Mouse (Mus musculus) right cerebral cortex, postnatal 14 days (tissue): ENCODE measurements around the gene Cftr.

Experiments used
- DNase-seq: peaks from one replicate; pipeline ENCODE4 v3.0.0; 2022

Gene Cftr

DNA sequence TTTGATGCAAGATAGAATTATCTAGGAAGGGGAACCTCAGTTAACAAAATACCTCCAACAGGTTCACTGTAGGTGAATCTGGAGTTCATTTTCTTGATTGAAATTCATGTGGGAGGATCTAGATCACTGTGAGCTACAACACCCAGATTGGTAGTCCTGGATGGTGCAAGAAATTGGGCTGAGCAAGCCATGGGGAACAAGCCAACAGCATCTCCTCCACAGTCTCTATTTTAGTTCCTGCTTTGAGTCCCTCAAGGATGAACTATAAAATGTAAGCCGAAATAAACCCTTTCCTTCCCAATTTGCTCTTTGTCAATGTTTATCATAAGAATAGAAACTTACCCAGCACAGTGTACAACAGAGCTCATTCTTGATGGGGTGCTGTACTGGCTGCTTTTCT, 152.5 kb downstream of the Cftr start:
- no peak for DNase-seq

DNA sequence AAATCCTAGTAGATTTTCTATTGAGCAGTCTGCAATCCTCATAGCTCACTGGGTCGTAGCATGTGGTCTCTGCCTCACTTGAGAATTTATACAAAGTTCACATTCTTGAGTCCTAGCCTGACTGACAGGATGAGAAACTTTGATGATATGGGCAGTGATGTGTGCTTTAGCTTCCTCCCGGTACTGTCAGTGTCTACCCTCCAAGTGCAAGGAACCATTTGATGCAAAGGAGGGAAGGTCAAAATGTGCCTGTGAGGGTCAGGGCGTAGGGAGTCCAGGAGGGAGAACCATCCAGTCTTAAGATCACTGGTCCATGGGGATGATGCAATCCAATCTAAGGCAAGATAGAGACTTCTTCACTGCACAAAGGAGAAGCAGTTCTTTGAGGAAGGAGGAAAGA, 164.9 kb downstream of the Cftr start:
- no peak for DNase-seq

DNA sequence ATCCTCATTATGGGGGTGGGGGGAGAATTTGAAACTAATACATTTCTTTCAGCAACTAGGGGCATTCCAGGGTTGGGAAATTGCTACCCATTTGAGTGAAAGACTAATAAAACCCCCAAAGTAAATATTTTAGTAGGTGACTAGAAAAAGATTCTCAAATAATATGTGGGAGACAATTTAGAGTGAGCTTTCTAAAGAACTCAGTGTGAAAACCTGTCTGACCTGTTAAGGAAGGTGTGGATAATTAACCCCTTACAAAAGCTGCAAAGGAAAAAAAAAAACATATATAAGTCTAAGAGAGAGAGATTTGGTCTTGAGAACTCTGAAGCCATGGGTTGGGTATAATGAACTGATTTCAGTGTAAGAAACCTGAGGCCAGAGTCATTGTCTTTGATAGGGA, 167.8 kb downstream of the Cftr start:
- DNase-seq: no peak

DNA sequence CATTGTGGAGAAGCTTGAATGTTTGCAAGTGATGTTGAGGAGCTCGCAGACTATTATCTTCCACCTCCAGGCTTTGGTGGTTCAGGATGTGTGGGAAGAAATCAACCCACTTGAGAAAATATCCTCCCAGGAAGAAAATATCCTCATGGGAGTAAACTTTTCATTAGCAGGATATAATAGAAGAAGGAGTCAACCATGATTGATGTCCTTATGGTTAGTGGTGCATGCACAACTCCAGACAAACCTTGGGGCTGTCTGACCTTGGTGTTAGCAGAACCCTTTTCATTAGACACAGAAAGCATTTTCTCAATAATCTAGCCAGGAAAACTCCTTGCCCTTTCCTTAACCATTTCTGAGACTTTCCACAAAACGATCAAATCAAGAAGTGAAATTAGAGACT, 173.8 kb downstream of the Cftr start:
- DNase-seq: no peak

DNA sequence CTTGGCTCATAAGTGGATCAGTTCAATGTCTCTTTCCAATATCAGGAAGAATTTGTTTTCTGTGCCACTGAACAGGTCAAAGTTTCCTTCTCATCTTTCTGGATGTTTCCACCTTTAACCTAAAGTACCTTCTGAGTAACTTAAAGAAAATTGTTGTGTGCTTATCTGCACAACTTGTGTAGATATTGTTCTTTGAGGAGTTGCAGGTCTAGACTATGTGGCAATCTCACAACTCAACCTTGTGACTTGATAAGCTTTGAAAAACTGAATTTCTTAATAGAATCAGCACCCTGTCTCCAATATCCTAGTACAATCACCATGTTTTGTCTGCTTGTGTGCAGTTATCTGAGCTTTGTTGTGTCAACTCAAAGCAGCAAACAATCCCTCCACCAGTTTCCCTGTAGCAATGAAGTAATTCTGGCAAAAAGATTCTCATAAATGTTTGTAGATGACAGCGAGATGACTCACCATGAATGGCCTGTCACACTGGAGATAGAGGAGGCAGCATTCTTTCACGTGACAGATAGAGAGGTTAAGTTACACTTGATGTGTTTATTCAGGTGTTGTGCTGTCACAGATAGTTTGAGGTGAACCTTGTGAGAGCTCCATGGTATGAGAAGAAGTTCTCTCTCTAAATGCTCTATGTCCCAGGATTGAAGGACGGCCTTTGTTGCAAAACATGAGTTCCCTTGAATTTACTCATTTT, 178.8 kb downstream of the Cftr start:
- DNase-seq: no peak

DNA sequence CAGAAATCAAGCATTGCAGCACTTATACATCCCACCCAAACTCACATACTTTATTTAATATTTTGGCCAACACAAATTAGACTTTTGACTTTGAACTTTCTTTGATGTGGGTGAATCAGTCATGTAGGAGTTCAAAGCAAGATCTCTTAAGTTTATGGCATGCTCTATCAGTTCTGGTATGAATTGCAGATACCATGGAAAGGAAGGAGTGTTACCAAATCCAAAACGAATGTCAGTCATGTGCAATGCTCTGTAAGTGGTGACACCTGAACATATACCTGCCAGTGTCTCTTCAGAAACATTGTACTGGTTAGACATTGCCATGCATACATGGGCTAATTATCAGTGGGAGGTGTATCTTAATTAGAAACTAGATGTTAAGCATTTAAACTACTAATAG, 189.7 kb downstream of the Cftr start:
- DNase-seq: no peak

DNA sequence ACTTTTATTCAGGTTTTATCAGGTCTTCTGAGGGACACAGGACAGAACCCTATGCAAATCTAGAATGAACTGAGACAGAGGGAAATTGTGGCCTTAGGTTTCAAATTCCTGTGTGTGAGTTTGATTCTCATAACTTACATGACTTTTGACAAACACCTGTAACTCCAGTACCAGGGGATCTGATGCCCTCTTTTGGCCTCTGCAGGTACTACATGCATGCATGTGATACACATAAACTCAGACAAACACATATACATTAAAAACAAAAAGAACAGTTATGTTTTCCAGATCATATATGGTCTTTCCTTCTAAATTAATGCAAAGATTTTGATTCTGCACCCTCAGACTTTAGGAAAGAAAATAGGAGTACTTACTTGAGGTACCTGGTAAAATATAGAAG, 190.5 kb downstream of the Cftr start:
- DNase-seq: no peak

DNA sequence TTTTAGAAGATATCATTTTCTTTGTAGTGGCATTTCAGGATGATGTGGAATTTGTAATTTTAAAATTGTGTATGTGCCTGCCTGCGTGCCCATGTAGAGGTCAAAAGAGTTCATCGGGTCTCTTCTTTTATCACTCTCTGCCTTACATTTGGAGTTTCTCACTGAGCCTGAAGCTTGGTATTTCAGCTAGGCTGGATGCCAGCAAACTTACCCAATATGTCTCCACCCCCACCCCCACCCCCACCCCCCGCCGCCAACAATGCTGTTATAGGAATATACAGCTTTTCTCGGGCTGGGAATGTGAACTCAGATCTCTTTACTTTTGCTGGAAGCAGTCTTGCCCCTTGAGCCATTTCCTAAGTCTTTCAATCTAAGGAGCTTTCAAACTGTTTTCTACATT, 191.7 kb downstream of the Cftr start:
- no peak for DNase-seq

DNA sequence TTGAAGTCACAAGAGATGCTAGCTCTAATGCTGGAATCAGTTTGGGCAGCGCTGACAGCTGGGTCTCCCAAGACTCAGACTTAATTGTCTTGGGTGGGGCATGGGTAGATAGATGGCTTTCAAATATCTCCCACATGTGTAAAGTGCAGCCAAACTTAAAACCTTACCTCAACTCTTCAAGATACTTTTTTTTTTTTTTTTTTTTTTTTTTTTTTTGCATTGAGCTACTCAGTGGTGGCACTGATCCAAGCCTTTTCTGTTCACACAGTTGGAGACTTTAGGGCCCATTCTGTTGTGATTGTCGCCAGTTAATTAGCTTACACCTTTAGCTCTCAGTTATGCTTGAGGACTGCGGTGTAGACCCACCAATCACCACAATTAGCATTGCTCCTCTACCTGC, 198.6 kb downstream of the Cftr start:
- no peak for DNase-seq

DNA sequence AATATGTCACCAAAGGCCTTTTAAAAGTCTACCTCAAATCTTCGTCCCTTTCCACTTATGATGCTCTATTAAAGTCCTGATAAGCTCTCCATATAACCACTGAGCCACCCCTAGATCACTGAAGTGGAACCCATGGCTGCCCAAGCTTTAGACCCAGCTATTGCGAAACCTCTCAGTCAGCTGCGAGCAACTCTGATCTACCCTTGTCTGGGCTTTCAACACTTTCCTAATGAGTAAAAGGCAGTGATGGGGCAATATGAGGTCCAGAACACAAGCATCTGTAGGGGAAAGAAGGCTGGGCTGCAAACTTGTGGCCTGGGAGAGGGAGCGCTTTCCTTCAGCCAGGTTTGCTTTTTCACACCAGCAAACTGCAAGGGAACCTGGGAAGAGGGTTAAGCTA, 199.2 kb downstream of the Cftr start:
- no peak for DNase-seq
